Mouse (Mus musculus) neutrophil, adult 5-6 weeks (primary cell): ENCODE measurements around the gene Gm11492. TPM values are rescaled to one million over a fixed set of nuclear protein-coding genes. Genes with fewer than 3 reads are reported as not detected.

Experiments used
- ATAC-seq: fragments of 151-379, 151-347 bp; 2 replicates; pipeline ENCODE4 v1.8.0; 2017; ENCODE audit warnings: mild to moderate bottlenecking, moderate TSS enrichment; ENCODE audit not compliant: insufficient number of reproducible peaks, poor library complexity, low FRiP score, severe bottlenecking; ENCODE audit errors: extremely low read depth
- total RNA-seq: library from RNA; stranded (forward); fragments of 200-1000 nt; gene quantifications from 2 replicates; pipeline ENCODE4 v1.2.3, GENCODE M21; 2017

Gm11492 gene
- total RNA-seq, 1 experiment from 2014 or later: not detected

GRCm38 (mm10) chr11:87592713-87593598 lies 26.5 kb downstream of the Gm11492 start:
- ATAC-seq: no peak

- no peak for ATAC-seq
Observed at GRCm38 (mm10) chr11:87595327-87595841, 28.9 kb downstream of the Gm11492 start.

- ATAC-seq: no peak
Observed at GRCm38 (mm10) chr11:87595976-87596375, 29.5 kb downstream of the Gm11492 start.

GRCm38 (mm10) chr11:87596492-87596891 lies 30.0 kb downstream of the Gm11492 start:
- ATAC-seq: no peak

GRCm38 (mm10) chr11:87597061-87597460 lies 30.6 kb downstream of the Gm11492 start:
- ATAC-seq: no peak

- no peak for ATAC-seq
Observed at GRCm38 (mm10) chr11:87599395-87600089, 33.1 kb downstream of the Gm11492 start.

- ATAC-seq: no peak
Observed at GRCm38 (mm10) chr11:87600322-87600853, 33.9 kb downstream of the Gm11492 start.

- ATAC-seq: no peak
Observed at GRCm38 (mm10) chr11:87602234-87602633, 35.8 kb downstream of the Gm11492 start.

GRCm38 (mm10) chr11:87603571-87603970 lies 37.1 kb downstream of the Gm11492 start:
- ATAC-seq: no peak

- no peak for ATAC-seq
Observed at GRCm38 (mm10) chr11:87609264-87609663, 42.8 kb downstream of the Gm11492 start.

- no peak for ATAC-seq
Observed at GRCm38 (mm10) chr11:87611547-87611946, 45.1 kb downstream of the Gm11492 start.

- no peak for ATAC-seq
Observed at GRCm38 (mm10) chr11:87613972-87614371, 47.5 kb downstream of the Gm11492 start.

- ATAC-seq: no peak
Observed at GRCm38 (mm10) chr11:87615551-87615950, 49.1 kb downstream of the Gm11492 start.

- no peak for ATAC-seq
Observed at GRCm38 (mm10) chr11:87615952-87616351, 49.5 kb downstream of the Gm11492 start.

- no peak for ATAC-seq
Observed at GRCm38 (mm10) chr11:87616790-87617474, 50.5 kb downstream of the Gm11492 start, which contains the start of gene Hsf5. Hsf5 (plus strand) TSS chr11:87617164.

GRCm38 (mm10) chr11:87617606-87618005 lies 51.2 kb downstream of the Gm11492 start:
- no peak for ATAC-seq
